Mouse (Mus musculus) liver, adult 2 months (tissue): ENCODE measurements at regions not wholly inside any gene's neighbourhood (a gene's known extent, or its start where the extent isn't known, plus 50 kb on each side); places are given as distances from the start of the nearest gene placed in this dataset.

Experiments used
- CTCF ChIP-seq: fragments of 200-500 bp; IDR thresholded peaks from 2 replicates; pipeline ENCODE4 v1.5.1; 2011; ENCODE audit warnings: low read depth, low read length, control low read depth
- POLR2A ChIP-seq: fragments of 200-500 bp; IDR thresholded peaks from 2 replicates; pipeline ENCODE4 v1.6.1; 2011; ENCODE audit warnings: low read length, control low read depth; ENCODE audit not compliant: insufficient read depth; ENCODE audit errors: extremely low read depth

DNA sequence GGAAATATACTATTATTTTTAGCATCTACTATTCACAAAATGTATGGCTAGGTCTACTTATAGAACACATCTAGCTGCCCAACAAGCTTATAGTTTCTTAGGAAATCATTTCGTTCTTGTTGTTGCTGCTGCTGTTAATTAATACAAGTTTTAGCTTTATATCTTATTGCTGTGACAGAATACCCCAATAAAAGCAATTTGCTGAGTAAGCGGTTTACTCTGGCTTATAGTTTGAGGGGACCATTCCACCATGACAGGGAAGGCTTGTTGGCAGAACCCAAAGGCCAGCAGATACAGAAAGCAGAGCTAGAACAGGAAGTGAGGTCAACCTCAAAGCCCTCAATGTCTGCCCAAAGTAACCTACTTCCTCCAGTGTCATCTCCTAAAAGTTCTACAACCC, 109.6 kb downstream of the Tpbg start:
- TF ChIP-seq CTCF (no peak), POLR2A (no peak)
